Mouse (Mus musculus): Measurements from ENCODE around the gene Cbl. TPM values are rescaled to one million over a fixed set of nuclear protein-coding genes. Genes with fewer than 3 reads are reported as not detected.
A peak's percentile ranks its signal among the peaks of the same experiment; 100 is the strongest.

The Cbl gene
- polyA plus RNA-seq, 1 experiment from 2014 or later: 12.4 TPM

GRCm38 (mm10) chr9:44108269-44109055, 125.4 kb downstream of the Cbl start:
- H3K9ac ChIP-seq: no peak overlapping the region
- 0 out of 2 replicates have a peak overlapping the region, but pooled peaks have one; percentile 62 for H3K27ac ChIP-seq
- H3K9me3 ChIP-seq: no peaks in the 10 kb centered on the region
- no peaks in the 10 kb centered on the region; the same call in 1 of the 2 replicates for H3K36me3 ChIP-seq
- no peak overlapping the region for H3K4me3 ChIP-seq (replicated peaks)
- no peak for ATAC-seq (ENCODE audit: insufficient read depth, low FRiP score, low read depth)
- peak overlapping the region; percentile 38; the same call in 1 of the 2 replicates for H3K4me2 ChIP-seq
- WGBS: 80% methylated on average over 31 of the region's 31 CpGs
- H3K27me3 ChIP-seq (replicated peaks): no peaks in the 10 kb centered on the region
- peaks cover 49% of the 10 kb centered on the region for H3K4me1 ChIP-seq

- no peak overlapping the region for H3K4me3 ChIP-seq (replicated peaks)
- no peaks in the 10 kb centered on the region for H3K9me3 ChIP-seq
- no peak overlapping the region for H3K9ac ChIP-seq
- 48% methylated on average over 25 of the region's 25 CpGs for WGBS
- H3K36me3 ChIP-seq: no peaks in the 10 kb centered on the region; the same call in 1 of the 2 replicates
- peak overlapping the region; percentile 38 for H3K4me2 ChIP-seq
- H3K4me1 ChIP-seq: peaks cover 49% of the 10 kb centered on the region
- H3K27me3 ChIP-seq (replicated peaks): no peaks in the 10 kb centered on the region
- no peak for ATAC-seq (ENCODE audit: insufficient read depth, low FRiP score, low read depth)
- H3K27ac ChIP-seq: peak overlapping the region; percentile 62
Observed at GRCm38 (mm10) chr9:44107557-44108179, 126.2 kb downstream of the Cbl start.

DNA sequence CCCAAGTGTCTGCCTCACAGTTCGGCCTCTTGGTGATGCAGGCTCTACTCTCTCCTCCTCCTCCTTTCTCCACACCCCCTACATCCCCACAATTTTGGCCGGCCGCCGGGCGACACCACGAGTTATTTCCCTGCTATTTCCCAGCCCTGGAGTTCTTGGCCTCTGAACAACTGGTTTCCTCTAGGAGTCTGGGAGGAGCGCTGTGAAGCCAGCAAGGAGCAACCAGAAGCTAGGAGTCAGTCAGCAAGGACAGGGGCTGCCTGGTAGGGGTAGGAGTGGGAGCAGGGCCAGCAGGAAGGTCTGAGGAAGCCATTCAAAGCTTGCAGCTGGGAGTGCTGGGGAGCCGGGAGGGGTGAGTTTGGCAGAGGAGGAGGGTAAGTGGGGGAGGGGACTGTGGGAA, 126.7 kb downstream of the Cbl start, which contains the start of gene C1qtnf5:
Gene C1qtnf5, plus strand, starts transcription at position 136 of the 400 bp plus-strand sequence.
- peak; percentile 62 for ATAC-seq (ENCODE audit: insufficient read depth, low FRiP score, low read depth)
- Histone ChIP-seq H3K4me2 (peak within 1 kb of the TSS; percentile 38), H3K4me3 (replicated peaks) (no peak within 1 kb of the TSS), H3K36me3 (no peaks in the 10 kb centered on the region; the same call in 1 of the 2 replicates), H3K27ac (peak within 1 kb of the TSS; percentile 62), H3K4me1 (peaks cover 49% of the 10 kb centered on the region), H3K9ac (no peak within 1 kb of the TSS), H3K27me3 (replicated peaks) (no peaks in the 10 kb centered on the region), H3K9me3 (no peaks in the 10 kb centered on the region)
- 23% methylated on average over 8 of the region's 8 CpGs for WGBS

DNA sequence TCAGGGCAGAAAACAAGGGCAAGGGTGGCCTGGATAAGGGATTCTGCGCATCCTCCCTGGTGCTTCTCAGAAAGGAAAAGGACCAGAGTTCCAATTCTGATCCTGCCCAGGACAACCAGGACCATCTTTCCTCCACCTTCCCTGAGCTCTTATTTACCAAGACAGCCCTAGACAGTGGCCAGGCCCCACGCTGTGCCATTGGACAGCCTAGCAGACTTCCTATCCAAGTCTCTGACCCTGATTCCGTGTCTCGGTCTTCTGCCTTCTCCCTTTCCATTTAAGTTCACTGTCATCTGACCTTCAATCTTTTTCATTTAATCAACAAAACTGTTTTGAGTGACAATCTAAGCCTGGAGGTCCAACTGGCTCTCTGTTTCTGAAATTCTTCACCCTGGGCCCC, 127.3 kb downstream of the Cbl start:
- Histone ChIP-seq H3K27ac (peak overlapping the region; percentile 62), H3K9ac (no peak overlapping the region), H3K4me1 (peaks cover 48% of the 10 kb centered on the region), H3K4me3 (replicated peaks) (no peak overlapping the region), H3K9me3 (no peaks in the 10 kb centered on the region), H3K36me3 (no peaks in the 10 kb centered on the region; the same call in 1 of the 2 replicates), H3K4me2 (peak overlapping the region; percentile 38), H3K27me3 (replicated peaks) (no peaks in the 10 kb centered on the region)
- 69% methylated on average over 4 of the region's 4 CpGs for WGBS
- no peak for ATAC-seq (ENCODE audit: insufficient read depth, low FRiP score, low read depth)

- H3K4me3 ChIP-seq (replicated peaks): no peak overlapping the region
- no peaks in the 10 kb centered on the region for H3K27me3 ChIP-seq (replicated peaks)
- no peaks in the 10 kb centered on the region; the same call in 1 of the 2 replicates for H3K36me3 ChIP-seq
- no peak for ATAC-seq (ENCODE audit: insufficient read depth, low FRiP score, low read depth)
- no peak overlapping the region for H3K9ac ChIP-seq
- no peak overlapping the region for H3K4me2 ChIP-seq
- H3K27ac ChIP-seq: peak overlapping the region; percentile 62; the same call in 1 of the 2 replicates
- H3K9me3 ChIP-seq: no peaks in the 10 kb centered on the region
- H3K4me1 ChIP-seq: peaks cover 48% of the 10 kb centered on the region
- WGBS: 90% methylated on average over 7 of the region's 7 CpGs
Observed at GRCm38 (mm10) chr9:44106182-44106581, 127.7 kb downstream of the Cbl start.

DNA sequence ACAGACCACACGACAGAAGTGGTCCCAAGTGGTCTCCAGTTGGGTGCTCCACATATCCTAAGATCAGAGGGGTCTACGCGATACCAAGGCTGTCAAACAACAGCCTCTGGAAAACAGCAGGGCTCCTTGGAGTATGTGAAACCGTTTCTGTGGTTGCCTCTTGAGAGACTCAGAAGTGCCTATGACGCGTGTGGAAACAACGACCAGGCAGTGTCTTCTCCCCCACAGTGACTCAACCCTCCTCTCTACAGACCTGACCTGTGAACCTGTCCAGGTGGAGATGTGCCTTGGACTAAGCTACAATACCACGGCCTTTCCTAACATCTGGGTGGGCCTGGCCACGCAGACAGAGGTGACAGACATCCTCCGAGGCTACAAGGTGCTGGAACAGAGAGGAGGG, 128.1 kb downstream of the Cbl start:
- Histone ChIP-seq H3K4me3 (replicated peaks) (no peak overlapping the region), H3K27me3 (replicated peaks) (no peaks in the 10 kb centered on the region), H3K4me1 (peaks cover 48% of the 10 kb centered on the region), H3K4me2 (no peak overlapping the region), H3K36me3 (no peaks in the 10 kb centered on the region; the same call in 1 of the 2 replicates), H3K27ac (no peak overlapping the region), H3K9ac (no peak overlapping the region), H3K9me3 (no peaks in the 10 kb centered on the region)
- WGBS: 85% methylated on average over 10 of the region's 10 CpGs
- ATAC-seq (ENCODE audit: insufficient read depth, low FRiP score, low read depth): no peak

DNA sequence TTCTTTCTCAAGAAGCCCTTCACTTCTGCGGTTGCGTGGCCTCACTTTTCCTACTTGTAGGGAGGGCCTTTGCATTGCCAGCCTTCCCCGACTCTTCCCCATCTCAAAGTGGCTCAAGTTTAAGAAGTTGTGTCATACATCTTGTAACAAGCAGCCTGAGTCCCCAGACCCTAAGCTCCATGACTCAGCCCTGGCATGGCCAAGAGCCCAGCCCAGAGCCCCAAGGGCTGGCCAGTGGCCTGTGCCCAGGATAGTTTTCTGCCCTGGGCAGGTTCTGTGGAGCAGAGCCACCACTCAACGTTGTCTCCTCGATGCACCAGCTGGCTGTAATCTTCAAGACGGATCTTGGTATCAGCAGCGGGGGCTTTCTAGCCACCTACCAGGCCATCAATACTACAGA, 129.0 kb downstream of the Cbl start:
- H3K27me3 ChIP-seq (replicated peaks): no peaks in the 10 kb centered on the region
- no peaks in the 10 kb centered on the region; the same call in 1 of the 2 replicates for H3K36me3 ChIP-seq
- WGBS: 85% methylated on average over 7 of the region's 7 CpGs
- H3K27ac ChIP-seq: no peak overlapping the region
- peaks cover 41% of the 10 kb centered on the region for H3K4me1 ChIP-seq
- H3K4me2 ChIP-seq: no peak overlapping the region
- no peak overlapping the region for H3K9ac ChIP-seq
- no peak overlapping the region for H3K4me3 ChIP-seq (replicated peaks)
- no peak for ATAC-seq (ENCODE audit: insufficient read depth, low FRiP score, low read depth)
- no peaks in the 10 kb centered on the region for H3K9me3 ChIP-seq

DNA sequence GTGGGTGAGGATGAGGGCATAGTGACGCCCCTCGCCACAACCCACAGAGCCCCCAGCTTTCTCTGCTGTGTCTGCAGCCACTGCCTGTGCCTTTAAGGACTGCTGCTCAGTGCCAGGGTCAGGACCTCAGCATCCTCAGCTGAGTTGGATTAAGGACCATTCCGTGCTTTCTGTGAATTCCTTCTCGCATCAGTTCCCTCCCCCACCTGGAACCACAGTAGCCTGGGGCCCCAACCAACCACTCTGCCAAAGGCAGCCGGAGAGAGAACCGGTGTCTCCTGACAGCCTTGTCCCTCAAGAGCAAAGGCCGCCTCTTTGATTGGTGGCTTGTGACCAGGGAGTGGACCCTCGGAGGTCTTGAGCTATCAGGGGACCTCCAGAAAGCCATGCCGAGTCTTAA, 132.4 kb downstream of the Cbl start, which contains the start of gene Mfrp:
Gene Mfrp, plus strand, starts transcription at position 240 of the 400 bp plus-strand sequence.
- no peaks in the 10 kb centered on the region; the same call in 1 of the 2 replicates for H3K36me3 ChIP-seq
- 0 out of 2 replicates have a peak, but pooled peaks cover 8% of the 10 kb centered on the region for H3K4me1 ChIP-seq
- no peak for ATAC-seq (ENCODE audit: insufficient read depth, low FRiP score, low read depth)
- no peak within 1 kb of the TSS for H3K4me2 ChIP-seq
- H3K9ac ChIP-seq: no peak within 1 kb of the TSS
- no peak within 1 kb of the TSS for H3K27ac ChIP-seq
- WGBS: 71% methylated on average over 9 of the region's 9 CpGs
- no peak within 1 kb of the TSS for H3K4me3 ChIP-seq (replicated peaks)
- H3K27me3 ChIP-seq (replicated peaks): no peaks in the 10 kb centered on the region
- H3K9me3 ChIP-seq: no peaks in the 10 kb centered on the region

GRCm38 (mm10) chr9:44096536-44096935, 137.3 kb downstream of the Cbl start:
- no peak overlapping the region for H3K9ac ChIP-seq
- H3K4me2 ChIP-seq: no peak overlapping the region
- H3K9me3 ChIP-seq: no peaks in the 10 kb centered on the region
- ATAC-seq (ENCODE audit: insufficient read depth, low FRiP score, low read depth): no peak
- H3K4me1 ChIP-seq: peaks cover 6% of the 10 kb centered on the region
- H3K27me3 ChIP-seq (replicated peaks): no peaks in the 10 kb centered on the region
- H3K4me3 ChIP-seq (replicated peaks): no peak overlapping the region
- 35% methylated on average over 9 of the region's 9 CpGs for WGBS
- H3K27ac ChIP-seq: no peak overlapping the region
- H3K36me3 ChIP-seq: 0 out of 2 replicates have a peak, but pooled peaks cover 4% of the 10 kb centered on the region

DNA sequence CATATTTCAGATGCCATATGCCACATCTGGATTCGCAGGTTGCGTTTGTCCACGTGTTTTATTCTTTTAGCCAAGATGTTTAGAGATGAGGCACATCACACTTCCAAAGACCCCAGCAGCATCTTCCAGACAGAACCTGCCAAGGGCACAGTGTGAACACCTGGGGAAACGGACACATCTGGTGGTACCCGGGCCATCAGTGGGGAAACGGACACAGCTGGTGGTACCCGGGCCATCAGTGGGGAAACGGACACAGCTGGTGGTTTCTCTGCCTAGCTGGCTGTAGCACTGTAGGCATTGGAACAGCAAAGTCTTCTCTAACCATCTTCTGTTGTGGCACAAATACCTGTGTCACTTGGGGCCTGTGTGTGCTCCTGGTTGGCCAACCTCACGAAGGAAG, 138.1 kb downstream of the Cbl start:
- H3K9ac ChIP-seq: no peak overlapping the region
- ATAC-seq (ENCODE audit: insufficient read depth, low FRiP score, low read depth): no peak
- no peak overlapping the region for H3K27ac ChIP-seq
- no peaks in the 10 kb centered on the region for H3K27me3 ChIP-seq (replicated peaks)
- H3K36me3 ChIP-seq: 0 out of 2 replicates have a peak, but pooled peaks cover 4% of the 10 kb centered on the region
- 88% methylated on average over 9 of the region's 9 CpGs for WGBS
- H3K9me3 ChIP-seq: no peaks in the 10 kb centered on the region
- no peak overlapping the region for H3K4me3 ChIP-seq (replicated peaks)
- no peak overlapping the region for H3K4me2 ChIP-seq
- H3K4me1 ChIP-seq: peaks cover 6% of the 10 kb centered on the region

DNA sequence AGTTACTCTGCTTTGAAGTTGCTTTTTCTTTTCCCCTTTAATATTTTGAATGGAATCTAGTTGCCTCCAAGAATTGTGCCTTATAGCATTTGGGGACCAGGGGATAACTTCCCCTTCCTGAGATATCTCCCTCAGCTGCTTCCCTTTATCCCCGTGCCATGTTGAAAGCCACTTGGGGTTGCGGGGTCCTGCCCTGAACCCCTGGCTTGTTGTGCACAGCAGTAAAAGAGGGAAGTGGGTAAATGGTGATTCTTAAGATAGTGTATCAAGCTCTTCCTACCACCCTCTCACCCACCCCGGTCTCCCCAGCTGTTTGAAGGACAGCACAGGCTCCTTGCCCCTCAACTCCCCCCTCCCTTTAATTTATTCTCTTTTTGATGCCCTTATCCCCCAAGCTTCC, 139.1 kb downstream of the Cbl start:
- Histone ChIP-seq H3K4me2 (no peak overlapping the region), H3K27ac (no peak overlapping the region), H3K9ac (no peak overlapping the region), H3K27me3 (replicated peaks) (no peaks in the 10 kb centered on the region), H3K4me1 (peaks cover 6% of the 10 kb centered on the region), H3K9me3 (no peaks in the 10 kb centered on the region), H3K36me3 (0 out of 2 replicates have a peak, but pooled peaks cover 4% of the 10 kb centered on the region), H3K4me3 (replicated peaks) (no peak overlapping the region)
- no peak for ATAC-seq (ENCODE audit: insufficient read depth, low FRiP score, low read depth)
- WGBS: 75% methylated on average over 3 of the region's 3 CpGs
